Mouse (Mus musculus) hindbrain, embryonic 14.5 days (tissue): ENCODE measurements around the gene Gfod1. TPM values are rescaled to one million over a fixed set of nuclear protein-coding genes. Genes with fewer than 3 reads are reported as not detected.

ENCODE experiments used
- ATAC-seq: fragments of 200-750 bp; cut with Nextera tagmentation; 2 replicates; pipeline ENCODE4 v1.8.0; 2017; ENCODE audit warnings: moderate number of reproducible peaks, mild to moderate bottlenecking, moderate TSS enrichment, moderate library complexity; ENCODE audit not compliant: low FRiP score
- DNase-seq: peaks from one replicate; pipeline ENCODE4 v3.0.0-alpha.2; 2015; ENCODE audit warnings: low spot score
- H3K27ac ChIP-seq: fragments of 300-500 bp; sonication (generic); 2 replicates; pipeline ENCODE4 v1.5.1; 2014; ENCODE audit warnings: mild to moderate bottlenecking, moderate library complexity
- H3K27me3 ChIP-seq: fragments of 300-500 bp; sonication (generic); 2 replicates; pipeline ENCODE4 v1.6.1; 2014; ENCODE audit warnings: mild to moderate bottlenecking, low read length, mixed read lengths; ENCODE audit not compliant: control insufficient read depth, insufficient read depth
- H3K36me3 ChIP-seq: fragments of 300-500 bp; sonication (generic); replicated peaks from 2 replicates; pipeline ENCODE4 v1.6.1; 2014; ENCODE audit not compliant: control insufficient read depth, insufficient read depth
- H3K4me1 ChIP-seq: fragments of 300-500 bp; sonication (generic); replicated peaks from 2 replicates; pipeline ENCODE4 v1.6.1; 2014; ENCODE audit warnings: antibody characterized with exemption, low read length, mixed read lengths; ENCODE audit not compliant: control insufficient read depth, insufficient read depth
- H3K4me2 ChIP-seq: fragments of 300-500 bp; sonication (generic); replicated peaks from 2 replicates; pipeline ENCODE4 v1.6.1; 2014; ENCODE audit warnings: mild to moderate bottlenecking, moderate library complexity
- H3K4me3 ChIP-seq: fragments of 300-500 bp; sonication (generic); replicated peaks from 2 replicates; pipeline ENCODE4 v1.5.1; 2014; ENCODE audit warnings: mild to moderate bottlenecking, low read length
- H3K9ac ChIP-seq: fragments of 300-500 bp; sonication (generic); 2 replicates; pipeline ENCODE4 v1.6.1; 2014
- H3K9me3 ChIP-seq: fragments of 300-500 bp; sonication (generic); 2 replicates; pipeline ENCODE4 v1.6.1; 2016; ENCODE audit warnings: low read length; ENCODE audit not compliant: control insufficient read depth
- WGBS: fragments of 180-500 bp; shearing (Covaris S2); extraction: QIAGEN DNeasy Blood & Tissue Kit; methylation state at CpG from one replicate; pipeline ENCODE4 v1.1.7; 2014; 5-methylcytosine and 5-hydroxymethylcytosine counted together
- polyA plus RNA-seq: library from polyadenylated mRNA; unstranded; fragments of >200 nt; fragmentation: Nextera tagmentation; extraction: Ambion mirVana; gene quantifications from 2 replicates; pipeline ENCODE4 v1.2.1, GENCODE M21; 2014

Gene Gfod1
- polyA plus RNA-seq, 1 experiment from 2014 or later = 3.7 TPM

- no peak for ATAC-seq
- H3K4me3 ChIP-seq = no peak overlapping the region
- 76% methylated on average over 4 of the region's 4 CpGs for WGBS
- peaks cover 27% of the 10 kb centered on the region for H3K4me1 ChIP-seq
- no peak overlapping the region for H3K4me2 ChIP-seq
- no peaks in the 10 kb centered on the region for H3K27me3 ChIP-seq
- H3K9me3 ChIP-seq = no peaks in the 10 kb centered on the region
- H3K36me3 ChIP-seq = no peaks in the 10 kb centered on the region
- no peak overlapping the region for H3K27ac ChIP-seq
- no peak overlapping the region for H3K9ac ChIP-seq
- DNase-seq = no peak
Observed at GRCm38 (mm10) chr13:43233331-43233730, 70.6 kb downstream of the Gfod1 start.

- no peak overlapping the region for H3K4me2 ChIP-seq
- peaks cover 27% of the 10 kb centered on the region for H3K4me1 ChIP-seq
- no peaks in the 10 kb centered on the region for H3K27me3 ChIP-seq
- H3K4me3 ChIP-seq = no peak overlapping the region
- H3K9me3 ChIP-seq = no peaks in the 10 kb centered on the region
- H3K9ac ChIP-seq = no peak overlapping the region
- 50% methylated on average over 13 of the region's 13 CpGs for WGBS
- ATAC-seq (no peak), DNase-seq (peak; percentile 54)
- H3K36me3 ChIP-seq = no peaks in the 10 kb centered on the region
- H3K27ac ChIP-seq = peak overlapping the region; percentile 45
Observed at GRCm38 (mm10) chr13:43231965-43232860, 71.8 kb downstream of the Gfod1 start.

GRCm38 (mm10) chr13:43230842-43231241 is 73.1 kb downstream of the Gfod1 start:
- H3K27ac ChIP-seq = peak overlapping the region; percentile 59
- no peak overlapping the region for H3K4me2 ChIP-seq
- DNase-seq = no peak

GRCm38 (mm10) chr13:43230238-43230637 is 73.7 kb downstream of the Gfod1 start:
- DNase-seq = no peak
- WGBS = 56% methylated on average over 6 of the region's 6 CpGs
- H3K4me1 ChIP-seq = peaks cover 26% of the 10 kb centered on the region

More at GRCm38 (mm10) chr13:43230842-43231241, 73.1 kb downstream of the Gfod1 start:
- peaks cover 27% of the 10 kb centered on the region for H3K4me1 ChIP-seq
- ATAC-seq = no peak
- WGBS = 78% methylated on average over 4 of the region's 4 CpGs
- no peak overlapping the region for H3K9ac ChIP-seq
- no peaks in the 10 kb centered on the region for H3K9me3 ChIP-seq
- no peaks in the 10 kb centered on the region for H3K27me3 ChIP-seq
- H3K36me3 ChIP-seq = no peaks in the 10 kb centered on the region
- no peak overlapping the region for H3K4me3 ChIP-seq

GRCm38 (mm10) chr13:43229767-43230166 is 74.2 kb downstream of the Gfod1 start:
- no peak overlapping the region for H3K4me3 ChIP-seq
- ATAC-seq (no peak), DNase-seq (no peak)
- peaks cover 22% of the 10 kb centered on the region for H3K4me1 ChIP-seq
- H3K27ac ChIP-seq = peak overlapping the region; percentile 59
- no peak overlapping the region for H3K4me2 ChIP-seq
- no peaks in the 10 kb centered on the region for H3K27me3 ChIP-seq
- WGBS = 88% methylated on average over 3 of the region's 3 CpGs
- H3K36me3 ChIP-seq = no peaks in the 10 kb centered on the region
- no peaks in the 10 kb centered on the region for H3K9me3 ChIP-seq
- H3K9ac ChIP-seq = no peak overlapping the region

More at GRCm38 (mm10) chr13:43230238-43230637, 73.7 kb downstream of the Gfod1 start:
- Histone ChIP-seq H3K4me3 (no peak overlapping the region), H3K27me3 (no peaks in the 10 kb centered on the region), H3K4me2 (no peak overlapping the region), H3K9ac (no peak overlapping the region), H3K9me3 (no peaks in the 10 kb centered on the region), H3K27ac (peak overlapping the region; percentile 59), H3K36me3 (no peaks in the 10 kb centered on the region)
- peak; percentile 40; the same call in 1 of the 2 replicates for ATAC-seq

- DNase-seq = no peak
- Histone ChIP-seq H3K9ac (no peak overlapping the region), H3K4me3 (no peak overlapping the region), H3K27ac (no peak overlapping the region), H3K9me3 (no peaks in the 10 kb centered on the region), H3K4me2 (no peak overlapping the region), H3K36me3 (no peaks in the 10 kb centered on the region), H3K4me1 (peaks cover 22% of the 10 kb centered on the region), H3K27me3 (no peaks in the 10 kb centered on the region)
- ATAC-seq = no peak
- 92% methylated on average over 6 of the region's 6 CpGs for WGBS
Observed at GRCm38 (mm10) chr13:43228141-43228540, 75.8 kb downstream of the Gfod1 start.

GRCm38 (mm10) chr13:43226041-43226440 is 77.9 kb downstream of the Gfod1 start:
- Histone ChIP-seq H3K4me2 (no peak overlapping the region), H3K9ac (no peak overlapping the region), H3K4me3 (no peak overlapping the region), H3K4me1 (peaks cover 14% of the 10 kb centered on the region; the same call in 1 of the 2 replicates), H3K9me3 (no peaks in the 10 kb centered on the region), H3K27me3 (no peaks in the 10 kb centered on the region), H3K36me3 (no peaks in the 10 kb centered on the region), H3K27ac (no peak overlapping the region)
- WGBS = 77% methylated on average over 10 of the region's 10 CpGs
- DNase-seq (no peak), ATAC-seq (no peak)

- ATAC-seq (no peak), DNase-seq (no peak)
- H3K4me1 ChIP-seq = peaks cover 6% of the 10 kb centered on the region; the same call in 1 of the 2 replicates
- no peak overlapping the region for H3K27ac ChIP-seq
- H3K9ac ChIP-seq = no peak overlapping the region
- 72% methylated on average over 5 of the region's 5 CpGs for WGBS
- no peak overlapping the region for H3K4me2 ChIP-seq
- no peaks in the 10 kb centered on the region for H3K36me3 ChIP-seq
- H3K4me3 ChIP-seq = no peak overlapping the region
- no peaks in the 10 kb centered on the region for H3K27me3 ChIP-seq
- no peaks in the 10 kb centered on the region for H3K9me3 ChIP-seq
Observed at GRCm38 (mm10) chr13:43225161-43225560, 78.8 kb downstream of the Gfod1 start.

GRCm38 (mm10) chr13:43222084-43222483 is 81.9 kb downstream of the Gfod1 start:
- WGBS = 76% methylated on average over 1 of the region's 1 CpGs
- no peaks in the 10 kb centered on the region for H3K9me3 ChIP-seq
- H3K36me3 ChIP-seq = no peaks in the 10 kb centered on the region
- peak; percentile 55 for DNase-seq
- H3K4me2 ChIP-seq = no peak overlapping the region
- H3K4me3 ChIP-seq = no peak overlapping the region
- H3K27ac ChIP-seq = peak overlapping the region; percentile 38; the same call in 1 of the 2 replicates
- peak; percentile 41; the same call in 1 of the 2 replicates for ATAC-seq
- no peaks in the 10 kb centered on the region for H3K27me3 ChIP-seq
- H3K9ac ChIP-seq = no peak overlapping the region
- H3K4me1 ChIP-seq = peaks cover 4% of the 10 kb centered on the region; the same call in 1 of the 2 replicates
